ENCODE assay signal across 8 mouse cellular contexts in genomic region chr14:73106957-73107356, GRCm38 (mm10). TPM values are rescaled to one million over a fixed set of nuclear protein-coding genes. Genes with fewer than 3 reads are reported as not detected.
DNase-seq lines count a peak whose midpoint lies in the region; ATAC-seq and TF ChIP-seq lines count a peak whose summit lies in the region.

No protein-coding gene starts in this region.

- peak; percentile 98 for DNase-seq in liver, adult 2 months (ENCODE audit: extremely low read depth, low read depth, low spot score)
- no peak for DNase-seq in liver
- no peak for DNase-seq in limb, embryonic 11.5 days (ENCODE audit: low spot score)
- no peak for DNase-seq in ovary, postnatal 14 days (ENCODE audit: low spot score)
- no peak for DNase-seq in spleen, adult 18-20 months
- DNase-seq in frontal cortex, postnatal 14 days (ENCODE audit: low spot score in 2 of 2): no peak

- peak overlapping the region; percentile 83 for H3K27ac ChIP-seq in liver, adult 2 months (replicated peaks; ENCODE audit: insufficient read depth, low read depth, low read length)
- peak overlapping the region; percentile 95 for H3K27ac ChIP-seq in intestine, embryonic 16.5 days (ENCODE audit: low read length)
- H3K27ac ChIP-seq in limb, embryonic 11.5 days (replicated peaks; ENCODE audit: low read depth, low read length): no peak overlapping the region
- peak overlapping the region; percentile 58 for H3K27ac ChIP-seq in stomach, embryonic 14.5 days (ENCODE audit: low read length)

- no peaks in the 10 kb centered on the region for H3K9me3 ChIP-seq in intestine, embryonic 16.5 days (ENCODE audit: control insufficient read depth, low read length)
- no peaks in the 10 kb centered on the region for H3K9me3 ChIP-seq in limb, embryonic 11.5 days (ENCODE audit: control insufficient read depth, low read length)
- no peaks in the 10 kb centered on the region for H3K9me3 ChIP-seq in stomach, embryonic 14.5 days (ENCODE audit: control insufficient read depth, low read depth, low read length)

- peaks cover 2% of the 10 kb centered on the region; the same call in 1 of the 2 replicates for H3K4me1 ChIP-seq in liver, adult 2 months (ENCODE audit: control insufficient read depth, insufficient read depth, low read length)
- H3K4me1 ChIP-seq in intestine, embryonic 16.5 days (ENCODE audit: control insufficient read depth, insufficient read depth, low read length): peaks cover 10% of the 10 kb centered on the region; the same call in 1 of the 2 replicates
- peaks cover 8% of the 10 kb centered on the region for H3K4me1 ChIP-seq in limb, embryonic 11.5 days (ENCODE audit: control insufficient read depth, insufficient read depth, low read length)
- no peaks in the 10 kb centered on the region for H3K4me1 ChIP-seq in stomach, embryonic 14.5 days (ENCODE audit: control insufficient read depth, insufficient read depth, low read length)

- peak; percentile 90 for ATAC-seq in intestine, embryonic 16.5 days
- peak; percentile 45; the same call in 1 of the 2 replicates for ATAC-seq in limb, embryonic 11.5 days (ENCODE audit: insufficient number of reproducible peaks, low FRiP score, low TSS enrichment, low read depth)
- peak; percentile 85 for ATAC-seq in stomach, embryonic 14.5 days (ENCODE audit: insufficient number of reproducible peaks, insufficient read depth, low FRiP score, low read depth)

- TF ChIP-seq CTCF in liver, adult 2 months (IDR thresholded peaks at IDR 0.05; ENCODE audit: low read depth, low read length): no peak

- H3K4me3 ChIP-seq in liver, adult 2 months (ENCODE audit: insufficient read depth, low read depth, low read length): no peak overlapping the region; the same call in 1 of the 2 replicates
- H3K4me3 ChIP-seq in intestine, embryonic 16.5 days (ENCODE audit: low read length): peak overlapping the region; percentile 27; the same call in 1 of the 2 replicates
- H3K4me3 ChIP-seq in limb, embryonic 11.5 days (ENCODE audit: low read depth, low read length): no peak overlapping the region
- H3K4me3 ChIP-seq in stomach, embryonic 14.5 days (ENCODE audit: low read depth, low read length): no peak overlapping the region

- 19% methylated on average over 4 of the region's 4 CpGs for whole genome bisulfite sequencing in liver, adult 2 months
- WGBS in intestine, embryonic 16.5 days: 40% methylated on average over 4 of the region's 4 CpGs
- WGBS in limb, embryonic 11.5 days: 34% methylated on average over 4 of the region's 4 CpGs
- WGBS in stomach, embryonic 14.5 days: 46% methylated on average over 4 of the region's 4 CpGs

- TF ChIP-seq POLR2A in liver, adult 2 months (IDR thresholded peaks at IDR 0.05; ENCODE audit: extremely low read depth, insufficient read depth, low read length): no peak

- peak overlapping the region; percentile 49 for H3K9ac ChIP-seq in liver, adult 2 months (ENCODE audit: low read depth, low read length)
- H3K9ac ChIP-seq in intestine, embryonic 16.5 days (ENCODE audit: low read depth, low read length): no peak overlapping the region
- no peak overlapping the region for H3K9ac ChIP-seq in limb, embryonic 11.5 days (ENCODE audit: low read length)
- no peak overlapping the region for H3K9ac ChIP-seq in stomach, embryonic 14.5 days (replicated peaks; ENCODE audit: low read depth, low read length)

- H3K4me2 ChIP-seq in intestine, embryonic 16.5 days (ENCODE audit: low read depth, low read length): peak overlapping the region; percentile 41; the same call in 1 of the 2 replicates
- no peak overlapping the region for H3K4me2 ChIP-seq in limb, embryonic 11.5 days (ENCODE audit: low read depth, severe bottlenecking)
- H3K4me2 ChIP-seq in stomach, embryonic 14.5 days (replicated peaks; ENCODE audit: low read depth, low read length): 0 out of 2 replicates have a peak overlapping the region, but pooled peaks have one; percentile 19

- no peaks in the 10 kb centered on the region for H3K36me3 ChIP-seq in liver, adult 2 months (ENCODE audit: control insufficient read depth, insufficient read depth, low read length)
- H3K36me3 ChIP-seq in intestine, embryonic 16.5 days (ENCODE audit: control insufficient read depth, insufficient read depth, low read length): no peaks in the 10 kb centered on the region
- no peaks in the 10 kb centered on the region for H3K36me3 ChIP-seq in limb, embryonic 11.5 days (ENCODE audit: control insufficient read depth, insufficient read depth, low read length)
- no peaks in the 10 kb centered on the region for H3K36me3 ChIP-seq in stomach, embryonic 14.5 days (ENCODE audit: control insufficient read depth, insufficient read depth, low read length)

- H3K27me3 ChIP-seq in liver, adult 2 months (ENCODE audit: control insufficient read depth, insufficient read depth, low read length): no peaks in the 10 kb centered on the region
- no peaks in the 10 kb centered on the region for H3K27me3 ChIP-seq in intestine, embryonic 16.5 days (replicated peaks; ENCODE audit: control insufficient read depth, insufficient read depth, low read length)
- H3K27me3 ChIP-seq in limb, embryonic 11.5 days (ENCODE audit: control insufficient read depth, insufficient read depth, low read length): 0 out of 2 replicates have a peak, but pooled peaks cover 4% of the 10 kb centered on the region
- no peaks in the 10 kb centered on the region for H3K27me3 ChIP-seq in stomach, embryonic 14.5 days (ENCODE audit: control insufficient read depth, insufficient read depth, low read length)

- H3K79me2 ChIP-seq in liver, adult 2 months (ENCODE audit: control insufficient read depth, insufficient read depth, low read length): no peaks in the 10 kb centered on the region

RNA-seq across cellular contexts. Expression of gene Rcbtb2, which starts 15.9 kb away (rescaled TPM):
- total RNA-seq in liver, adult 2 months (2014; rRNA removed): 30.3 and 32.6 TPM in 2 replicates
- polyA plus RNA-seq in liver, adult 2 months (2012; rRNA removed): 26.0 and 28.0 TPM in 2 replicates
- polyA plus RNA-seq in intestine, embryonic 16.5 days (2015; fragmentation: Nextera tagmentation; extraction: Ambion mirVana): 55.5 and 62.2 TPM in 2 replicates
- polyA plus RNA-seq in limb, embryonic 11.5 days (2014; fragmentation: Nextera tagmentation; extraction: Ambion mirVana): 205 and 216 TPM in 2 replicates
- polyA plus RNA-seq in stomach, embryonic 14.5 days (2014; fragmentation: Nextera tagmentation; extraction: Ambion mirVana): 95.7 and 106 TPM in 2 replicates

RNA-seq across cellular contexts. Expression of gene Cysltr2, which starts 58.0 kb away (rescaled TPM):
- total RNA-seq in liver, adult 2 months (2014; rRNA removed): 1.1 and 1.3 TPM in 2 replicates
- 0.21 and 0.77 TPM in 2 replicates for polyA plus RNA-seq in liver, adult 2 months (2012; rRNA removed)
- 0.16 and 0.20 TPM in 2 replicates for polyA plus RNA-seq in intestine, embryonic 16.5 days (2015; fragmentation: Nextera tagmentation; extraction: Ambion mirVana)
- not detected in 2 replicates for polyA plus RNA-seq in limb, embryonic 11.5 days (2014; fragmentation: Nextera tagmentation; extraction: Ambion mirVana)
- 0.30 TPM in 1 of 2 replicates, not detected in the other for polyA plus RNA-seq in stomach, embryonic 14.5 days (2014; fragmentation: Nextera tagmentation; extraction: Ambion mirVana)
